Mouse (Mus musculus) heart, postnatal 25 days (tissue): ENCODE data around the gene Rbm34. TPM values are rescaled to one million over a fixed set of nuclear protein-coding genes. Genes with fewer than 3 reads are reported as not detected.
"Not testable (repeated sequence)": the region's sequence is repeated elsewhere in the genome, so short reads cannot be mapped to it uniquely, and the experiment has no call there.

Source experiments
- DNase-seq: peaks from one replicate; pipeline ENCODE4 v3.0.0; 2022; ENCODE audit warnings: low spot score
- intact Hi-C: fragments of 180-260 bp; cut with DNase I; formaldehyde crosslinking; loops from one replicate; pipeline ENCODE4 v1.15.1; 2025
- total RNA-seq, 2 experiments: library from RNA; stranded (reverse); gene quantifications; 2 replicates each; pipeline ENCODE4 v1.2.3; 2021

The Rbm34 gene
- total RNA-seq, 2 experiments from 2014 or later = 2.6 to 2.8 TPM

DNA sequence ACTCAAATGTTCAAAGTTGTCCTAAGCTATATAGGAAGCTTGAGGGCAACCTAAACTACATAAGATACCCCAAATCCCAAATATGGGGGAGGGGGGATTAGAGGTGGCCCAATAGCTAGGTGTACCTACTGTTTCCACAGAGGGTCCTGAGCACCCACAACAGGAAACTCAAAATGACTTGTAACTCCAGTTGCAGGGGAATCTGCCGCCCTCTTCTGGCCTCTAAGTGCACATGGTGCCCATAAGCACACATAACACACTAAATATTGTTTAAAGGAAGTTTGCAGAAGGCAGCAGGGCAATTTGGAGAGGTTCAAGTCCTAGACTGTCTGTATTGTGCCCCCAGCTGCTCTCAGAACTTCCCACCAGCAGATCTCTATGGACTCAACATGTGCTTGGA, 43.8 kb downstream of the Rbm34 start:
- no peak for DNase-seq
- intact Hi-C loops = no loop called here

DNA sequence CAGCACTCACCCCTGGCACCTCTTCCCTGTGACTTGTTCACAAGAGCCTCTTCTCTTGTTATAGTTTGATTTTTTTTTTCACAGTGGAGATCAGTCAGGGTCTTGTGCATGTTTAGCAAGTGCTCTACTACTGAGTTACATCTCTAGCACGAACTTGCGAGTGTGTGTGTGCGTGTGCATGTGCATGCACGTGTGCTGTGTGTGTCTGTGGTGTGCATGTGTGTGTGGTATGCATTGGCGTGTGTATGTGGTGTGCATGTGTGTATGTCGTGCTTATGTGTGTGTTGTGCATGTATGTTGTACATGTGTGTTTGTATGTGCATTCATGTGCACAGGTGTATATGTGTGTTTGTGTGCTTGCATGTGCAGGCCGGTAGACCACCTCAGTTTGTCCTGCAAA, 47.9 kb downstream of the Rbm34 start:
- intact Hi-C loops = no loop called here
- no peak for DNase-seq

DNA sequence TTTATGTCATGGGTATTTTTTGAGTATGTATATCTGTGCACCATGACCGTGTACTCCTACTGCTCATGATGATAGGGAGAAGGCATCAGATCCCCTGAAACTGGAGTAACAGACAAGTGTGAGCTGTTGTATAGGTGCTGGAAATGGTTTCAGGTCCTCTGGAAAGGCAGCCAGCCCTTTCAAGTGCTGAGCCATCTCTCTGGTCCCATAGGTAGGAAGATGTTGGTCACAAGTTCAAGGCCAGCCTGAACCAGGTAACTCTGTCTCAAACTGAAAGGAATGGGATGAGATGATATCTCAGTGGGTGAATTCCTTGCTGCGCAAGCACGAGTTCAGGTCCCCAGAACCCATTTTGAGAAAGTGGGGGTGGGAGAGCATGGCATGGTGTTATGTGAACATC, 49.4 kb downstream of the Rbm34 start:
- intact Hi-C loops = loop anchor here (1.0 to 2.0 kb wide), 4 partner anchors 185 to 440 kb away; no protein-coding TSS in a partner anchor
- DNase-seq = no peak

DNA sequence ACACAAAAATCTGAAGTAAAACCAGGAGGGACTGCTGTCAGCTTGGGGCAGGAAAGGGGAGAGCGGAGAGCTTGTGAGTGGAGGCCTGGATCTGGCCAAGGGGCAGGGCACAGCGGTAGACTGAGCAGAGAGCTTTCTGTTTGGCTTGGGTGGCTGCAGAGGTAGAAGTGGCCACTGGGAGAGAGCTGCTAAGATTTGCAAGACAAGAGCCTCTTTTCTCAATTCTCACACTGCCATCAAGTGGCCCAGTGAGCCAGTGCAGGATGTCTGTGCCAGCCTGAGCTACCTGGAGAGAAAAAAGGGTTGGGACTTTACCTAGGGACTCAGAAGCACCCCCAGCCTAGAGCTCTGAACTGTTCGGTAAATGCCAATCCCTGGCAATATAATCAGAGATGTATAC, 50.0 kb downstream of the Rbm34 start:
- peak; percentile 66 for DNase-seq
- intact Hi-C loops = loop anchor here (1.0 to 2.0 kb wide), 4 partner anchors 184 to 440 kb away; no protein-coding TSS in a partner anchor

DNA sequence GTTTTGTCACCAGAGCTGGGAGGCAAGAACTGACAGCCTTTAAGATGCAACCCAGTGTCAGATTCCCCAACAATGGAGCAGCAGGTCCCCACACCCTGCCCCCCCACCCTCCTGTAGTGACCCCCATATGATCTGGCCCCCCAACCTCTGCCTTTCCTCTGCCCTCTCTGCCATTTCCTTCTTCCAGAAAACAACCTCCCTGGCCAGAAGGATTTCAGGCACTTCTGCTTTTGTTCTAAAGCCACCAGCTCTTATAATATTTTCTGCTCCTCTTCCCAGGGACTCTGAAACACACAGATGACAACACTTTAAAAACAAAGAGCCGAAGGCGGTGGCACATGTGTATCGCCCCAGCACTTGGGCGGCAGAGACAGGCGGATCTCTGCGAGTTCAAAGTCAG, 50.5 kb downstream of the Rbm34 start:
- intact Hi-C loops = loop anchor here (2.0 kb wide), 2 partner anchors 184 to 340 kb away; no protein-coding TSS in a partner anchor
- DNase-seq = no peak

DNA sequence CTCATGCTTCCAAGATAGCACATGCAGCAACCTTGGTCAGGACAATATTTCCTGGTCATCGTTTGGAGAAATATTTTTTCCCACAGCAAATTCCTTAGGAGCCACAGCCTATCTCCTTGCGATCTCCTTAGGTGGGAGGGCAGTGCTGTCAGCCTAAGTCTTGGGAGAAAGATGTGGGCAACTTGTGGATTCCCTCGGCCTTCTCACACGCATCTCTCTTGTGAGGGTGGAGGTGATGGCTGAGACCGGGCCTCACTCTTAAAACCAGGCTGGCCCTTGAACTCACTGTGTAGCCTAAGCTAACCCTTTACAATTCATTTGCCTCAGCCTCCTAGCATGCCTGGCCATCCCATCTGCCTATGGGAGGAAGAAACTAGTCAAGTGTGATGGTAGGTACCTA, 51.2 kb downstream of the Rbm34 start:
- DNase-seq = no peak
- intact Hi-C loops = loop anchor here (2.0 to 5.0 kb wide), 5 partner anchors 69 to 339 kb away; no protein-coding TSS in a partner anchor

DNA sequence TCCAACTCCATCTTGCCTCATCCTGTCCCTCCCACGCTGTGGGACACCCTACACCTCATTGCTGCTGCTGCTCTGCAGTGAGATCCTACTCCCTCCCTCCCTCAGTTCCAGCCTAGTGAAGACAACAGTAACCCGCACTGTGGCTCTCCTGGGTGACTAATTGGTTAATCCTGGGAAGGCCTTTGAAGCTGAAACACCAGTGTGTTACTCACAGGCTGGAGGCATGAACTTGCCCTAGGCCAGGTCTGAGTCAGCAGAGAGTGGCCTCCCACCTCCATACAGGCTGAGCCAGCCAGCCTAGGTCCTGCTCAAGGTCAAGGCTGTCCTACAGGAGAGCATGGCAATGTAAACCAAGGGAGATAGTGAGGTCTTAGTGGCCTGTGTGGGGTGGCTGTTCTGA, 51.6 kb downstream of the Rbm34 start:
- intact Hi-C loops = loop anchor here (2.0 to 5.0 kb wide), 3 partner anchors 68 to 250 kb away; no protein-coding TSS in a partner anchor
- no peak for DNase-seq

DNA sequence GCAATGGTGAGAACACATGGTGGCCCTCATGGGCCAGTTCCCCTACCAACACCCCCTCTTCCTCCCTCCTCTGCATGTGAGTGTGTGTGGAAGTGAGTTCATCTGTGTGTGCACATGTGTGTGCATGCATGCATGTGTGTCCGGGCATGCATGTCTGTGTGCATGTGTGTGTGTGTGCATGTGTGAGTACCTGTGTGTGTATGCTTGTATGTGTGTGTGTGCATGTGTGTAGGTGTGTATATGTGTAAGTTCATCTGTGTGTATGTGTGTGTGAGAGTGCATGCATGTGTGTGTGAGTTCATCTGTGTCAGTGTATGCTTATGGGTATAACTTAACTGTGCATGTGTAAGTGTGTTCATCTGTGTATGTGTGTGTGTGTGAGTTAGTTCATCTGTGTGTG, 52.5 kb downstream of the Rbm34 start:
- no peak for DNase-seq
- intact Hi-C loops = loop anchor here (2.0 to 5.0 kb wide), 3 partner anchors 68 to 250 kb away; no protein-coding TSS in a partner anchor

DNA sequence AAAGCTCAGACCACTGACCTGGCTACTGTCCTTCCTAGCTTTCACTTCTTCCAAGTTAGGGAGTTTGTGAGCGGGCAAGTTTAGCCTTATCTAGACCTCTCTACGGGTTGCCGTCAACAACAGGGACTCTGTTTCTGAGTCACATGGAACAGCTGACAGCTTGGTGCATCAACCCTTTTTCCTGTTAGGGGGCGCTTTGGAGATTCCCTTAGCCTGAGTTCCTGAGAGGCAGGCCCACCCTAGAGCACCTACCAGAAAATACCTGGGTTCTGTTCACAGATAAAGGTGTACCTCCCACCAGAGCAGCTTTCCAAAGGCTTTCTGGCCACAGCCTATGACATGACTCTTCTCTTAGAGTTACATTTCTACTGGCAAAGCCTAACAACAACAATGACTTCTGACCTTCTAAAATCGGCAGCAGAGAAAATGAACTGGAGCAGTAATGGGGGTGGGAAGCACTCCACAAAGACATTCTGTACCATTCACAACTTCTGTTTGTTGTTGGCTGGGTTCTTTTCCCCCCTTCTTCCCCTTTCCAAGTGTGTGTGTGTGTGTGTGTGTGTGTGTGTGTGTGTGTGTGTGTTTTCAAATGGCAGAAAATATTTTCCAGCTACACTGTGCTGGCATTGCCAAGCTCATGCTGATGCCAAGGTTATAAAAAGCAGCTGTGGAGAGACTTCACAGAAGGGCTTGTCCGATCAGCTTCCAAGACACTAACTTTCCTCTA, 53.5 kb downstream of the Rbm34 start:
- intact Hi-C loops = loop anchor here (2.0 to 5.0 kb wide), 2 partner anchors 111 to 160 kb away; no protein-coding TSS in a partner anchor

DNA sequence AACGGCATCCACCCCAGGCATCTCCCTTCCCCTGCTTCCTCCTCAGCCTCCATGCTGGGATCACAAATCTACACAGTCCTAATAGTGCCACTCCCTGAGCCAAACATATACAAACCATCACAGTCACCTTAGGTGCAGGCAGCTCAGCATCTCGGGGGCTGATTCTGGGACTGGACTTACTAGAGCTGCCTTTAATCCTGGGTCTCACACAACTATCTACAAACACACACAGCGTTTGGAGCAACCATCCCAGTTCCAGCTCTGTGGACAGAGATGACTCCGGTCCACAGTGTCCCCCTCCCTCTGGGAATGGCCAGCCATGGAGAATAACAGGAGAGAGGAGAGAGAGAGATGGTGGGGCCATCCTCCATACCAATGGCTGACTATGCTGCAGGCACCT, 54.3 kb downstream of the Rbm34 start:
- intact Hi-C loops = loop anchor here (2.0 to 5.0 kb wide), 2 partner anchors 110 to 159 kb away; no protein-coding TSS in a partner anchor

More for the DNA sequence above, 53.5 kb downstream of the Rbm34 start:
- peak; percentile 22 for DNase-seq

DNA sequence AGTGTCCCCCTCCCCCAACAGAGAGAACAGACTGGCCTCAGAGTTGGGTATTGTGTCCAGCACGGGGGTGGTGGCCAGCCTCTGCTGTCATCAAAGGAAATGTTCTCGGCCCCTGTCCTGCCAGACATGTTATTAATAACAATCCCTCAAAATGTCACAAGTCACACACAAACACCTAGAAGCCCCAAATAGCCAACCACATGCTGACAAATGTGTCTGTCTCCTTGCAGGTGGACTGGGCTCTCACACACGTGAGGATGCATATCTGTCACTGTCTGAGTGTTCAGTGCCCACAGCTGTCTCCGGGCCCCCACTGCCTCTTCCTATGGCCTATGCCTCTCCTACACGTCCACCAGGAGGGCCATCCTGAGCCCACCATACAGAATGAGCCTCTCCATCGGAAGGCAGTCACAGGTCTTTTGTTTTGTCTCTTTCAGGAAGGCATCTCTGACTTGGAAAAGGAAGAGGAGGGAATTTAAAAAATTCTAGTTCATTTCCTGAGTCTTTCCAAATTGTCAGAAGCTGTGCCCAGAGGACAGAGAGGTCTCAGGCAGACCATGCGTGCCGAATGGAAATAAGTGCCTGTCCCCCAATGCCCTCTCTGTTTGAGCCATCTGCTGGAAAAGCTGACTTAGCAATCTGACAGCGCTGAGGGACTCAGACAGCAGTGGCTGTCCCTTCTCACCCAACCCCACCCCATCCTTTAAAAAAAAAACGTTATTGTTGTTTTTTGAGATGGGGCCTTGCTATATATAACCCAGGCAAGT, 56.1 kb downstream of the Rbm34 start:
- DNase-seq = peak; percentile 40
- intact Hi-C loops = loop anchor here (1.0 to 5.0 kb wide), 2 partner anchors 28 to 157 kb away; no protein-coding TSS in a partner anchor

More for the DNA sequence above, 54.3 kb downstream of the Rbm34 start:
- no peak for DNase-seq

DNA sequence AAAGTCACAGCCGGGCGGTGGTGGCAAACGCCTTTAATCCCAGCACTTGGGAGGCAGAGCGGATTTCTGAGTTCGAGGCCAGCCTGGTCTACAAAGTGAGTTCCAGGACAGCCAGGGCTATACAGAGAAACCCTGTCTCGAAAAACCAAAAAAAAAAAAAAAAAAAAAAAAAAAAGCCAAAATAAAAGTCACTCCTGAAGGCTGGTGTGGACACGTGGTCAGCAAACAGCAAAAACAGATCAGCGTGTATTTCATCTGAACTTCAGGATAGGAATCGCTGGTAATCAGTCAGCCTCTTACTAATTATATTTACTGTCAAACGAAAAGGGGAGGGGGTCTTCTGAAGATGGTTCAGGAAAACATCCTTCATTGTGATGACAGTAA, 56.8 kb downstream of the Rbm34 start:
- DNase-seq = not testable (repeated sequence)
- intact Hi-C loops = loop anchor here (1.0 kb wide), 1 partner anchor 28 kb away; no protein-coding TSS in a partner anchor

DNA sequence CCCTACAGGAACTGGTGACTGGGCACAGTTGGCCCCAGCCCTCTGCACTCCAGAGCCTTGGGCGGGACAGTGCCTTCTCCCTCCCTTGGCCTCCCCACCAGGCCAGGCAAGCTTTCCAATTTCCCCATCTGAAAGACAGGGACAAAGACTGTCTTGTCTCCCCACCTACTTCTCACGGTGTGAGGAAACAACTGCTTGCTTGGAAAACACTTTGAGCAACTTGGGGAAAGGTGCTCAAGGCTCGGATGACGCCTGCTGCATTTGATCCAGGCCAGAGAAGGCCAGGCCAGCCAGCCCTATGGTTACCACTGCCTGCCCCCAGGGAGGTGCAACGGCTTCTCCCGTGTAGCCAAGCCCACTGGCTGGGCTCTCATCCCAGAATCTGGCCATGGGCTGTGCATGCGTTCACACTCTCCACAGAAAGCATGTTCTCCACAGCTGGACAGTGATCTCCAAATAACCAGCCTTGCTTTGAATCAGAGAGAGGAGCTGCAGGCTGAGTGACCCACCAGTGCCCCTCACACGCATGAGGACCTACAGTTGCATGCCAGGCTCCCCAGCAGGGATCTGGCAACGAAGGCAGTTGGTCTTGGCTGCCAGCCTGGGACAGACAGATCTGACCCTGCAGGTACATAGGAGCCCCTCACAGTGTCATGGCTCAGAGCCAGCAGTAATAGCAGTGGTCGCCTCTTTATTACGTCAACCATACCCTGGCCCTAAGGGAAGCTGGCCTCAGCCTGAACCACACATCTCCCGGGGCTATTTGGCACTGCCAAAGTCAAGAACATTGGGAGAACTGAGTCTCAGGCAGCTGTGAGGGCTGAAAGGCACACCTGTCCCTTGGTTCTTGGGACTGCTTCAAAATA, 57.4 kb downstream of the Rbm34 start:
- intact Hi-C loops = loop anchor here (1.0 to 2.0 kb wide), 2 partner anchors 27 to 71 kb away; no protein-coding TSS in a partner anchor
- DNase-seq = peak; percentile 73

DNA sequence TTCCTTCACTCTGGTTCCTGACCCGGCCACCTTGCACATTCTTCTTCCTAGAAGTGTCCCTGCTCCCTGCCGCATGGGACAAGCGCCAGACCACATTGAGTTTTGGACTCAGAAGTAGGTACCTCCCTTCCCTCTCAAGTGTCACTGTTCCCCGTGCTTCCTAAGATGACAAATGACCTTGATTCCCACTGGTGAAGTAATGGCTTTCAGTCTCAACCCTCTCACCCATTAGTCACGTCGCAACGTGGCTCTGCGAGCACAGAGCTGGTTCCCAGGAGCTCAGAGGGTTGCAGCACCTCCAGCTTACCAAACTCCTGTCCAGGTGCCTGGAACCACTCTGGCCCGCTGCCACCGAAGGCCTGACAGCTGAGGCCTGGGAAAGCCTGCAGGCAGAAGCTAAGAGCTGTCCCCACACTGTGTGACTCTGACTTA, 61.5 kb downstream of the Rbm34 start:
- intact Hi-C loops = no loop called here
- DNase-seq = no peak

DNA sequence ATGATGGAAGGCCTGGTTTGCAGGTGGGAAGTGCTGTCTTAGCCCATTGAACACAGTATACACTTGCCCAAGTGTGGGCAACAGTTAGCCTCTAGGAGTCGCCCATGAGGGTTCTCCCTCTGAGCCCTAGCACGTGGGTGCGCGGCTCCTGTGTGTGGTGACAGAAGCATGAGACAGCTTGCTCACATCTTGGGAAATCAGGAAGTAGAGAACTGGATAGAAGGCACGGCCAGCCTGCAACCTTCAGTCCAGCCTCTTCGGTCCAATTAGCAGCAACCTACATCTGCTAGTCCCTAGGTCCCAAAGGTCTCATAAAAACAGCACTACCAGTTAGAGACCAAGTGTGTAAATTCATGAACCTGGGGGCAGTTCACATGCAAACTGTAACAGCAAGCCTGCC, 62.1 kb downstream of the Rbm34 start:
- no peak for DNase-seq
- intact Hi-C loops = no loop called here

DNA sequence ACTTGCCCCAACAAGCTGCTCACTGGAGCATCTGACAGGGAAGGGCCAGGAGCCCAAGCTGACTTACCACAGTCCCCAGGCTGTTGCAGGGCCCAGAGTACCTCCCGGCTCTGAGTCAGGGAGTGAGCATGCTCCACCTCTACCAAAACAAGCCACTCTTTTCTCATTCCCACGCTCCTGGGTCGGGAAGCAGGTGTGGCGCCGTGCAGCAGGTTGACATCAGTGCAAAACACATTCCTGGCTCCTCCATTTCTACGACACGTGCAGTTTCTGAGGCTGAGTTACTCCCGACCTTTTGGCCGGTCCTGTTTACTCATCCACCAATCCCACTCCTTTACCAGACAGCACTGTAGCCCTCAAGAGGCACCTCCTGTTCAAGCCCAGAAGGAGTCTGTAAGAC, 62.9 kb downstream of the Rbm34 start:
- intact Hi-C loops = no loop called here
- no peak for DNase-seq

DNA sequence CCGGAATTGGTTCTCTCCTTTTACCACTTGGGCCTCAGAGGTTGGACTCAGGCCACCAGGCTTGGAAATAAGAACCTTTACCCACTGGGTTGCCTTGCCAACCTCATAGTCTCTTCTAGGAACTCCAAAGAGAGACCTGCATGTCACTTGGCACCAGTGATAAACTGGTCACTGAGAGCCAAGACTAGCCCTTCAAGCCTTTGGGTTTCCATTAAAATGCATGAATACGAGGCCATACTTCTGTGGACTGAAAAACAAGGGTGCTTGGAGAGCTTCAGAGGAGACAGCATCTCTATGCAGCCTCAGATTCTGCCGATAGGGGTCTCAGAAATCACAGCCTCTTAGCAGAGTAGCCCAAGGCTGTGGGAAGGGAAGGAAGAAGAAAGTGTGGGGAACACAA, 63.5 kb downstream of the Rbm34 start:
- intact Hi-C loops = no loop called here
- DNase-seq = no peak

DNA sequence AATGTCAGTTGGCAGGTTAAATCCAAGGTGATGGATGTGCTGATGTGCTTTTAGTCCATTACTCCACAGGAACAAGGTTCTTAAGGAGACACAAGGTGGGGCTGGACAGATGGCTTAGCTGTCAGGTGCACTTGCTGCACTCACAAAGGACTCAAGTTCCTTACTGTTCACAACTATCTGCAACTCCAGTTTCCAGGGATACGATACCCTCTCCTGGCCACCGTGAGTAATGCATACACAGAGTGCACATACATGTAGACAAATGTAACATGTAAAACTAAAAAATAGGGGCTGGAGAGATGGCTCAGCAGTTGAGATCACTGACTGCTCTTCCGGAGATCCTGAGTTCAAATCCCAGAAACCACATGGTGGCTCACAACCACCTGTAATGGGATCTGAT, 65.5 kb downstream of the Rbm34 start:
- intact Hi-C loops = no loop called here
- DNase-seq = no peak

DNA sequence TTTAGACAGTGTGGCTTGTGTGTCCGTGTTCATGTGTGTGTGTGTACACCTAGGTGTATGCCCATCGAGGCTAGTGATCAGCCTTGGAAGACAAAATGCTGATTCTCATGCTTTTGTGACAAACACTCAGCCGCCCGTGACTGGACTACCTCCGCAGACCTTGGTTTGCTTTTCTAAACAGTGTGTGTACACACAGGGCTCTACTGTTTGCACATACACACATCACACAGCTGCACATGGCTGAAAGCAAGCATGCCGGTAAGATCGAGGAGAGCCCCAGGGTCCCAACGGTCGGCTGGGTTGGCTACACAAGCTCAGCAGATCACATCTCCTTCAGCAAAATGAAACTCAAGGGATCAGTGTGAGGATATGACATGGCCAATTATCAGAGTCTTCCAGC, 66.9 kb downstream of the Rbm34 start:
- intact Hi-C loops = no loop called here
- no peak for DNase-seq
